Mouse (Mus musculus) lung, embryonic 16.5 days (tissue): ENCODE data around the gene Grik4. TPM values are rescaled to one million over a fixed set of nuclear protein-coding genes. Genes with fewer than 3 reads are reported as not detected.

Source experiments
- ATAC-seq: fragments of 200-750 bp; cut with Nextera tagmentation; 2 replicates; pipeline ENCODE4 v1.8.0; 2017; ENCODE audit warnings: low read depth, mild to moderate bottlenecking, moderate library complexity
- H3K27ac ChIP-seq: fragments of 300-500 bp; sonication (generic); 2 replicates; pipeline ENCODE4 v1.5.1; 2014; ENCODE audit warnings: mild to moderate bottlenecking, control low read depth, low read length
- H3K27me3 ChIP-seq: fragments of 300-500 bp; sonication (generic); 2 replicates; pipeline ENCODE4 v1.6.1; 2014; ENCODE audit warnings: low read depth, low read length, mixed read lengths; ENCODE audit not compliant: control insufficient read depth, insufficient read depth
- H3K36me3 ChIP-seq: fragments of 300-500 bp; sonication (generic); 2 replicates; pipeline ENCODE4 v1.6.1; 2014; ENCODE audit warnings: low read length; ENCODE audit not compliant: control insufficient read depth, insufficient read depth
- H3K4me1 ChIP-seq: fragments of 300-500 bp; sonication (generic); replicated peaks from 2 replicates; pipeline ENCODE4 v1.6.1; 2014; ENCODE audit warnings: low read length, mixed read lengths; ENCODE audit not compliant: control insufficient read depth, insufficient read depth
- H3K4me2 ChIP-seq: fragments of 300-500 bp; sonication (generic); 2 replicates; pipeline ENCODE4 v1.6.1; 2014; ENCODE audit warnings: low read depth, low read length, control low read depth
- H3K4me3 ChIP-seq: fragments of 300-500 bp; sonication (generic); 2 replicates; pipeline ENCODE4 v1.5.1; 2014; ENCODE audit warnings: mild to moderate bottlenecking, low read length, control low read depth
- H3K9ac ChIP-seq: fragments of 300-500 bp; sonication (generic); 2 replicates; pipeline ENCODE4 v1.6.1; 2014; ENCODE audit warnings: low read length, control low read depth
- H3K9me3 ChIP-seq: fragments of 300-500 bp; sonication (generic); 2 replicates; pipeline ENCODE4 v1.6.1; 2016; ENCODE audit warnings: low read length; ENCODE audit not compliant: control insufficient read depth
- WGBS: fragments of 180-500 bp; shearing (Covaris S2); extraction: QIAGEN DNeasy Blood & Tissue Kit; methylation state at CpG from one replicate; pipeline ENCODE4 v1.1.7; 2014; 5-methylcytosine and 5-hydroxymethylcytosine counted together
- polyA plus RNA-seq: library from polyadenylated mRNA; unstranded; fragments of >200 nt; fragmentation: Nextera tagmentation; extraction: Ambion mirVana; gene quantifications from 2 replicates; pipeline ENCODE4 v1.2.1, GENCODE M21; 2015

The Grik4 gene
- polyA plus RNA-seq, 1 experiment from 2014 or later: 2.3 TPM

- H3K27ac ChIP-seq: no peak overlapping the region
- no peaks in the 10 kb centered on the region for H3K36me3 ChIP-seq
- H3K4me3 ChIP-seq: no peak overlapping the region
- no peaks in the 10 kb centered on the region for H3K27me3 ChIP-seq
- 41% methylated on average over 14 of the region's 14 CpGs for WGBS
- H3K9ac ChIP-seq: no peak overlapping the region
- no peak overlapping the region for H3K4me2 ChIP-seq
- H3K9me3 ChIP-seq: no peaks in the 10 kb centered on the region
- ATAC-seq: no peak
- peaks cover 2% of the 10 kb centered on the region; the same call in 1 of the 2 replicates for H3K4me1 ChIP-seq
These were observed 331.8 kb downstream of the Grik4 start for GRCm38 (mm10) chr9:42612482-42612991.

- no peak overlapping the region for H3K9ac ChIP-seq
- no peaks in the 10 kb centered on the region for H3K27me3 ChIP-seq
- ATAC-seq: no peak
- H3K27ac ChIP-seq: no peak overlapping the region
- H3K4me1 ChIP-seq: no peaks in the 10 kb centered on the region
- no peak overlapping the region for H3K4me3 ChIP-seq
- no peaks in the 10 kb centered on the region for H3K36me3 ChIP-seq
- WGBS: 33% methylated on average over 3 of the region's 3 CpGs
- H3K4me2 ChIP-seq: no peak overlapping the region
- no peaks in the 10 kb centered on the region for H3K9me3 ChIP-seq
These were observed 342.8 kb downstream of the Grik4 start for GRCm38 (mm10) chr9:42601445-42601844.

- no peak overlapping the region for H3K4me3 ChIP-seq
- no peaks in the 10 kb centered on the region for H3K4me1 ChIP-seq
- H3K27ac ChIP-seq: no peak overlapping the region
- H3K36me3 ChIP-seq: no peaks in the 10 kb centered on the region
- H3K4me2 ChIP-seq: no peak overlapping the region
- H3K9ac ChIP-seq: no peak overlapping the region
- 74% methylated on average over 9 of the region's 9 CpGs for WGBS
- no peak for ATAC-seq
- no peaks in the 10 kb centered on the region for H3K27me3 ChIP-seq
- no peaks in the 10 kb centered on the region for H3K9me3 ChIP-seq
These were observed 346.8 kb downstream of the Grik4 start for GRCm38 (mm10) chr9:42597525-42597924.

- Histone ChIP-seq H3K27ac (no peak overlapping the region), H3K36me3 (no peaks in the 10 kb centered on the region), H3K4me1 (no peaks in the 10 kb centered on the region), H3K4me3 (no peak overlapping the region), H3K27me3 (no peaks in the 10 kb centered on the region), H3K9me3 (no peaks in the 10 kb centered on the region), H3K9ac (no peak overlapping the region), H3K4me2 (no peak overlapping the region)
- WGBS: 70% methylated on average over 7 of the region's 7 CpGs
- no peak for ATAC-seq
These were observed 365.8 kb downstream of the Grik4 start for GRCm38 (mm10) chr9:42578511-42578910.

GRCm38 (mm10) chr9:42578106-42578505 is 366.2 kb downstream of the Grik4 start:
- no peak for ATAC-seq
- WGBS: 61% methylated on average over 7 of the region's 7 CpGs
- Histone ChIP-seq H3K36me3 (no peaks in the 10 kb centered on the region), H3K27me3 (no peaks in the 10 kb centered on the region), H3K4me2 (no peak overlapping the region), H3K9ac (no peak overlapping the region), H3K4me3 (no peak overlapping the region), H3K4me1 (no peaks in the 10 kb centered on the region), H3K9me3 (no peaks in the 10 kb centered on the region), H3K27ac (no peak overlapping the region)

GRCm38 (mm10) chr9:42573616-42574350 is 370.5 kb downstream of the Grik4 start:
- 59% methylated on average over 14 of the region's 14 CpGs for WGBS
- Histone ChIP-seq H3K27ac (no peak overlapping the region), H3K9me3 (no peaks in the 10 kb centered on the region), H3K4me1 (no peaks in the 10 kb centered on the region), H3K36me3 (no peaks in the 10 kb centered on the region), H3K9ac (no peak overlapping the region), H3K4me2 (no peak overlapping the region), H3K27me3 (no peaks in the 10 kb centered on the region), H3K4me3 (no peak overlapping the region)
- no peak for ATAC-seq

GRCm38 (mm10) chr9:42573180-42573579 is 371.1 kb downstream of the Grik4 start:
- H3K4me3 ChIP-seq: no peak overlapping the region
- no peaks in the 10 kb centered on the region for H3K36me3 ChIP-seq
- no peaks in the 10 kb centered on the region for H3K4me1 ChIP-seq
- 11% methylated on average over 6 of the region's 6 CpGs for WGBS
- H3K9ac ChIP-seq: no peak overlapping the region
- no peak overlapping the region for H3K27ac ChIP-seq
- H3K27me3 ChIP-seq: no peaks in the 10 kb centered on the region
- H3K9me3 ChIP-seq: no peaks in the 10 kb centered on the region
- peak; percentile 71; the same call in 1 of the 2 replicates for ATAC-seq
- no peak overlapping the region for H3K4me2 ChIP-seq

- Histone ChIP-seq H3K9ac (no peak overlapping the region), H3K4me2 (no peak overlapping the region), H3K9me3 (no peaks in the 10 kb centered on the region), H3K27ac (no peak overlapping the region), H3K36me3 (no peaks in the 10 kb centered on the region), H3K4me3 (no peak overlapping the region), H3K4me1 (no peaks in the 10 kb centered on the region), H3K27me3 (no peaks in the 10 kb centered on the region)
- no peak for ATAC-seq
- 80% methylated on average over 4 of the region's 4 CpGs for WGBS
These were observed 378.4 kb downstream of the Grik4 start for GRCm38 (mm10) chr9:42565921-42566320.

GRCm38 (mm10) chr9:42555186-42555585 is 389.1 kb downstream of the Grik4 start:
- no peaks in the 10 kb centered on the region for H3K9me3 ChIP-seq

More at GRCm38 (mm10) chr9:42555186-42555585, 389.1 kb downstream of the Grik4 start:
- Histone ChIP-seq H3K27ac (no peak overlapping the region), H3K4me2 (no peak overlapping the region), H3K9ac (no peak overlapping the region), H3K36me3 (no peaks in the 10 kb centered on the region), H3K4me3 (no peak overlapping the region), H3K27me3 (no peaks in the 10 kb centered on the region), H3K4me1 (no peaks in the 10 kb centered on the region)
- 83% methylated on average over 1 of the region's 1 CpGs for WGBS
- no peak for ATAC-seq
